9 mouse cellular contexts compared by ENCODE assay signal in genomic region chr7:90409934-90410333, GRCm38 (mm10). TPM values are rescaled to one million over a fixed set of nuclear protein-coding genes. Genes with fewer than 3 reads are reported as not detected.
DNase-seq lines count a peak whose midpoint lies in the region; ATAC-seq lines count a peak whose summit lies in the region.
"Had no signal": no experiment of that assay in that cellular context is flagged by ENCODE, and none has a peak within 500 bp of the region (broad histone marks: within the 10 kb centered on the region; RNA-seq: fewer than 3 reads in every experiment).

No protein-coding gene starts in this region.

- intact Hi-C loops in heart, postnatal 25 days (cut with DNase I), result loop anchor here (5.0 kb wide), 2 partner anchors 128 to 413 kb away; no protein-coding TSS in a partner anchor

- ATAC-seq in embryonic facial prominence, embryonic 11.5 days (replicated peaks; ENCODE audit: insufficient number of reproducible peaks, low FRiP score, low TSS enrichment, low read depth), result no peak
- ATAC-seq in megakaryocyte progenitor cell, adult 5-6 weeks (replicated peaks; ENCODE audit: poor library complexity), result peak; percentile 92

- no peaks in the 10 kb centered on the region for H3K27me3 ChIP-seq in embryonic facial prominence, embryonic 11.5 days (ENCODE audit: control insufficient read depth, insufficient read depth, low read length)
- H3K27me3 ChIP-seq: limb, embryonic 13.5 days had no signal

- no peak overlapping the region for H3K9ac ChIP-seq in embryonic facial prominence, embryonic 11.5 days (replicated peaks; ENCODE audit: low read length)
- H3K9ac ChIP-seq: limb, embryonic 13.5 days had no signal

- H3K9me3 ChIP-seq in embryonic facial prominence, embryonic 11.5 days (replicated peaks; ENCODE audit: control insufficient read depth, low read length), result no peaks in the 10 kb centered on the region
- H3K9me3 ChIP-seq: limb, embryonic 13.5 days had no signal

- no peaks in the 10 kb centered on the region for H3K36me3 ChIP-seq in embryonic facial prominence, embryonic 11.5 days (replicated peaks; ENCODE audit: control insufficient read depth, insufficient read depth, low read depth, low read length)
- H3K36me3 ChIP-seq: limb, embryonic 13.5 days had no signal

- 57% methylated on average over 3 of the region's 3 CpGs for WGBS in embryonic facial prominence, embryonic 11.5 days

- no peak overlapping the region for H3K27ac ChIP-seq in embryonic facial prominence, embryonic 11.5 days (replicated peaks; ENCODE audit: low read depth, low read length)
- H3K27ac ChIP-seq: limb, embryonic 13.5 days had no signal

- H3K4me3 ChIP-seq in embryonic facial prominence, embryonic 11.5 days (ENCODE audit: low read depth, low read length), result no peak overlapping the region
- H3K4me3 ChIP-seq: limb, embryonic 13.5 days had no signal

- H3K4me1 ChIP-seq in embryonic facial prominence, embryonic 11.5 days (ENCODE audit: control insufficient read depth, insufficient read depth, low read length), result no peaks in the 10 kb centered on the region
- H3K4me1 ChIP-seq: limb, embryonic 13.5 days had no signal

- DNase-seq in heart, adult 18-20 months, result peak; percentile 45 to 84
- DNase-seq in heart, postnatal 25 days (ENCODE audit: low spot score), result no peak
- peak; percentile 73 to 77 for DNase-seq in B cell, adult 2 months
- peak; percentile 70 to 80 for DNase-seq in adrenal gland, postnatal 36 days
- DNase-seq in embryonic facial prominence, embryonic 11.5 days (ENCODE audit: low spot score), result peak; percentile 77
- peak; percentile 53 to 83 for DNase-seq in kidney, postnatal 36 days
- DNase-seq in spleen, postnatal 36 days (ENCODE audit: low spot score in 2 of 2), result peak; percentile 26 to 32

- no peak overlapping the region for H3K4me2 ChIP-seq in embryonic facial prominence, embryonic 11.5 days (ENCODE audit: low read depth, low read length)
- H3K4me2 ChIP-seq: limb, embryonic 13.5 days had no signal

RNA-seq across cellular contexts. Expression of gene Ccdc89, which starts 16.4 kb away (rescaled TPM):
- total RNA-seq in heart, adult 18-20 months (2021), result under 1 TPM; 0.20 to 0.31 TPM
- total RNA-seq in heart, postnatal 25 days (2021), result under 1 TPM; 0.26 to 0.28 TPM
- under 1 TPM; 0.36 to 0.43 TPM for total RNA-seq in adrenal gland, postnatal 36 days (2021)
- 2.5 and 3.5 TPM in 2 replicates for polyA plus RNA-seq in embryonic facial prominence, embryonic 11.5 days (2014; fragmentation: Nextera tagmentation; extraction: Ambion mirVana)
- total RNA-seq in megakaryocyte progenitor cell, adult 5-6 weeks (2015), result not detected in 2 replicates
- total RNA-seq in megakaryocyte progenitor cell, adult 5-6 weeks (2017), result 0.54 and 0.58 TPM in 2 replicates

RNA-seq across cellular contexts. Expression of gene Crebzf, which starts 32.6 kb away (rescaled TPM):
- 10 to 100 TPM; 18.7 to 20.5 TPM for total RNA-seq in heart, adult 18-20 months (2021)
- total RNA-seq in heart, postnatal 25 days (2021), result 10 to 100 TPM; 20.9 to 22.4 TPM
- 10 to 100 TPM; 71.8 to 77.5 TPM for total RNA-seq in adrenal gland, postnatal 36 days (2021)
- 46.7 and 53.5 TPM in 2 replicates for polyA plus RNA-seq in embryonic facial prominence, embryonic 11.5 days (2014; fragmentation: Nextera tagmentation; extraction: Ambion mirVana)
- total RNA-seq in megakaryocyte progenitor cell, adult 5-6 weeks (2015), result 104 and 106 TPM in 2 replicates
- total RNA-seq in megakaryocyte progenitor cell, adult 5-6 weeks (2017), result 55.0 and 76.4 TPM in 2 replicates

RNA-seq across cellular contexts. Expression of gene Tmem126a, which starts 47.1 kb away (rescaled TPM):
- 100 to 1,000 TPM; 128 to 129 TPM for total RNA-seq in heart, adult 18-20 months (2021)
- 100 to 1,000 TPM; 128 TPM for total RNA-seq in heart, postnatal 25 days (2021)
- 10 to 100 TPM; 52.5 to 58.1 TPM for total RNA-seq in adrenal gland, postnatal 36 days (2021)
- polyA plus RNA-seq in embryonic facial prominence, embryonic 11.5 days (2014; fragmentation: Nextera tagmentation; extraction: Ambion mirVana), result 116 and 117 TPM in 2 replicates
- 68.0 and 68.4 TPM in 2 replicates for total RNA-seq in megakaryocyte progenitor cell, adult 5-6 weeks (2015)
- total RNA-seq in megakaryocyte progenitor cell, adult 5-6 weeks (2017), result 28.2 and 42.1 TPM in 2 replicates
